Comparison of ENCODE assay signal across 9 mouse cellular contexts in the genomic region with DNA sequence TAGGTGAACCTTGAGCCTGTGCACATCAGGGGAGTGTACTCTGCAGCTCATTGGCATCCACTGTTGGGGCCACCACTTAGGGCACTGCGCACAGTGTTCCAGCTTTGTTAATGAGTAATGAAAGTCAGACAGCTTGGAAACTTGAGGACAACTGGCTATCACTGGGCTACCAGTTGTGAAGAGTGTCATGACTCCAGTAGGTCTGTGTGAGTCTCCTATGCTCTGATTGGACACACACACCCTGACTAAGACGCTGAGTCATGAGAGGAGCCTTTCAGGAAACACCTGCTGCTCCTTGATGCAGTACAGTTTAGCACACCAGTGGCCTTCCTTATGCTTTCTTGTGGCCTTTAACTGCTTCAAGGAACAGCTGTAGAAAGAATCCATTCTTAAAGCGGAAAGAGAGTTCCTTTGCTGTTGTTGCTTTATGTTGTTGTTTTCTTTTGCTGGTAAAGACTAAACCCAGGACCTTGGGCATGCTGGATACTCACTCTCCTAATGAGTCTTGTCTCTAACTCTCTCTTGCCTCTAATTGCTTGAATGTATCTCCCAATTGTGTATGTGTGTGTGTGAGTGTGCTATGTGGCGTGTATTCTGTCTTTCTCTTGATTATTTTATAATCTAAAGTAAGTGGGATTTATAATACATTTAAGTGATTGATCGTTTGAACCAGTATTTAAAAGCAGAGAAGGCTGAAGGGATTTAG. TPM values are rescaled to one million over a fixed set of nuclear protein-coding genes. Genes with fewer than 3 reads are reported as not detected.
A peak's percentile ranks its signal among the peaks of the same experiment; 100 is the strongest.
DNase-seq lines count a peak whose midpoint lies in the region; ATAC-seq and TF ChIP-seq lines count a peak whose summit lies in the region.
"Had no signal": no experiment of that assay in that cellular context is flagged by ENCODE, and none has a peak within 500 bp of the region (broad histone marks: within the 10 kb centered on the region; RNA-seq: fewer than 3 reads in every experiment).

No protein-coding gene starts in this region.

- peak; percentile 98 for ATAC-seq in stomach, postnatal 0 days (ENCODE audit: low FRiP score, low TSS enrichment)
- no peak for ATAC-seq in midbrain, embryonic 13.5 days
- ATAC-seq: forebrain, embryonic 16.5 days had no signal

- H3K4me2 ChIP-seq in stomach, postnatal 0 days (replicated peaks; ENCODE audit: low read depth): no peak overlapping the region
- H3K4me2 ChIP-seq in midbrain, embryonic 13.5 days (replicated peaks): no peak overlapping the region

- intact Hi-C loops in left cerebral cortex, postnatal 14 days (cut with DNase I): no loop called here

- 70% methylated on average over 5 of the region's 5 CpGs for WGBS in stomach, postnatal 0 days
- WGBS in midbrain, embryonic 13.5 days: 83% methylated on average over 5 of the region's 5 CpGs
- 84% methylated on average over 5 of the region's 5 CpGs for WGBS in forebrain, embryonic 10.5 days

- no peak for TF ChIP-seq EP300 in stomach, postnatal 0 days (optimal IDR thresholded peaks at IDR 0.05)

- peaks cover 45% of the 10 kb centered on the region for H3K4me1 ChIP-seq in erythroblast, embryonic 14.5 days (ENCODE audit: control insufficient read depth)
- H3K4me1 ChIP-seq in stomach, postnatal 0 days (replicated peaks; ENCODE audit: control insufficient read depth, insufficient read depth): no peaks in the 10 kb centered on the region
- H3K4me1 ChIP-seq in midbrain, embryonic 13.5 days (replicated peaks): no peaks in the 10 kb centered on the region
- H3K4me1 ChIP-seq in forebrain, embryonic 10.5 days: no peaks in the 10 kb centered on the region

- no peak overlapping the region for H3K27ac ChIP-seq in stomach, postnatal 0 days (replicated peaks)
- no peak overlapping the region for H3K27ac ChIP-seq in midbrain, embryonic 13.5 days
- no peak overlapping the region for H3K27ac ChIP-seq in forebrain, embryonic 10.5 days

- TF ChIP-seq CTCF in stomach, postnatal 0 days (IDR thresholded peaks at IDR 0.05; ENCODE audit: low read depth): no peak

- peak; percentile 20 for DNase-seq in NIH3T3 (ENCODE audit: low read depth)
- peak; percentile 83 for DNase-seq in liver
- peak; percentile 37 for DNase-seq in stomach, postnatal 0 days (ENCODE audit: low spot score)
- no peak for DNase-seq in left cerebral cortex, postnatal 14 days (ENCODE audit: low spot score in 2 of 2)
- DNase-seq in forebrain, embryonic 10.5 days (ENCODE audit: extremely low spot score, low spot score): no peak
- DNase-seq: left cerebral cortex, postnatal 4 days had no signal

- H3K9me3 ChIP-seq in erythroblast, embryonic 14.5 days (ENCODE audit: control insufficient read depth, low read length): no peaks in the 10 kb centered on the region
- no peaks in the 10 kb centered on the region for H3K9me3 ChIP-seq in stomach, postnatal 0 days (ENCODE audit: control insufficient read depth, low read length)
- H3K9me3 ChIP-seq in midbrain, embryonic 13.5 days: no peaks in the 10 kb centered on the region
- no peaks in the 10 kb centered on the region for H3K9me3 ChIP-seq in forebrain, embryonic 10.5 days

- no peaks in the 10 kb centered on the region for H3K27me3 ChIP-seq in erythroblast, embryonic 14.5 days (ENCODE audit: control insufficient read depth)
- no peaks in the 10 kb centered on the region for H3K27me3 ChIP-seq in stomach, postnatal 0 days (ENCODE audit: control insufficient read depth, insufficient read depth, low read length)
- H3K27me3 ChIP-seq in midbrain, embryonic 13.5 days: no peaks in the 10 kb centered on the region
- no peaks in the 10 kb centered on the region for H3K27me3 ChIP-seq in forebrain, embryonic 10.5 days (ENCODE audit: poor library complexity, severe bottlenecking)

- H3K9ac ChIP-seq in stomach, postnatal 0 days (ENCODE audit: low read length): no peak overlapping the region
- H3K9ac ChIP-seq in midbrain, embryonic 13.5 days (replicated peaks): no peak overlapping the region

- H3K36me3 ChIP-seq in erythroblast, embryonic 14.5 days (ENCODE audit: control insufficient read depth): peaks cover 43% of the 10 kb centered on the region
- no peaks in the 10 kb centered on the region for H3K36me3 ChIP-seq in stomach, postnatal 0 days (ENCODE audit: control insufficient read depth, insufficient read depth, low read length)
- H3K36me3 ChIP-seq in midbrain, embryonic 13.5 days: peaks cover 9% of the 10 kb centered on the region; the same call in 1 of the 2 replicates
- H3K36me3 ChIP-seq in forebrain, embryonic 10.5 days (replicated peaks): peaks cover 8% of the 10 kb centered on the region

- H3K4me3 ChIP-seq in erythroblast, embryonic 14.5 days (replicated peaks): peak overlapping the region; percentile 50
- H3K4me3 ChIP-seq in stomach, postnatal 0 days (ENCODE audit: low read depth, low read length): no peak overlapping the region
- no peak overlapping the region for H3K4me3 ChIP-seq in midbrain, embryonic 13.5 days (replicated peaks)
- no peak overlapping the region for H3K4me3 ChIP-seq in forebrain, embryonic 10.5 days

RNA-seq across cellular contexts. Expression of a gene that starts 23.0 kb away (rescaled TPM):
- 0.05 and 0.08 TPM in 2 replicates for polyA plus RNA-seq in erythroblast, embryonic 14.5 days (2012)
- polyA plus RNA-seq in stomach, postnatal 0 days (2015; fragmentation: Nextera tagmentation; extraction: Ambion mirVana): 2.1 and 2.8 TPM in 2 replicates
- total RNA-seq in left cerebral cortex, postnatal 14 days (2021): 1 to 10 TPM; 6.4 to 8.2 TPM
- 11.5 and 11.6 TPM in 2 replicates for polyA plus RNA-seq in midbrain, embryonic 13.5 days (2015; fragmentation: Nextera tagmentation; extraction: Ambion mirVana)
- 8.1 and 8.2 TPM in 2 replicates for polyA plus RNA-seq in forebrain, embryonic 10.5 days (2016; fragmentation: Nextera tagmentation; extraction: Ambion mirVana)

RNA-seq across cellular contexts. Expression of a gene that starts 50.8 kb away (rescaled TPM):
- 4.5 and 5.5 TPM in 2 replicates for polyA plus RNA-seq in erythroblast, embryonic 14.5 days (2012)
- polyA plus RNA-seq in stomach, postnatal 0 days (2015; fragmentation: Nextera tagmentation; extraction: Ambion mirVana): 24.0 and 26.4 TPM in 2 replicates
- 10 to 100 TPM; 52.8 to 54.3 TPM for total RNA-seq in left cerebral cortex, postnatal 14 days (2021)
- polyA plus RNA-seq in midbrain, embryonic 13.5 days (2015; fragmentation: Nextera tagmentation; extraction: Ambion mirVana): 68.5 and 68.9 TPM in 2 replicates
- 25.3 TPM in 2 replicates for polyA plus RNA-seq in forebrain, embryonic 10.5 days (2016; fragmentation: Nextera tagmentation; extraction: Ambion mirVana)

Comparison
In these comparisons a context has a peak if more than half of its experiments do, and no peak if none do; other contexts are left out.
1. DNase-seq: peak in NIH3T3 (single experiment), liver (single experiment) and stomach, postnatal 0 days (single experiment); none in left cerebral cortex, postnatal 14 days (0 of 2) and forebrain, embryonic 10.5 days (single experiment).